Mouse (Mus musculus) megakaryocyte, embryonic 14.5 days (primary cell): ENCODE data around the gene Cpeb2.

Experiments used
- FLI1 ChIP-seq: IDR thresholded peaks from 2 replicates; pipeline ENCODE4 v1.6.1; 2012; ENCODE audit warnings: low read length, inconsistent platforms, mixed read lengths
- GATA1 ChIP-seq: IDR thresholded peaks from 3 replicates; pipeline ENCODE4 v1.6.1; 2012; ENCODE audit warnings: mixed read lengths, low read length, inconsistent platforms, borderline replicate concordance

DNA sequence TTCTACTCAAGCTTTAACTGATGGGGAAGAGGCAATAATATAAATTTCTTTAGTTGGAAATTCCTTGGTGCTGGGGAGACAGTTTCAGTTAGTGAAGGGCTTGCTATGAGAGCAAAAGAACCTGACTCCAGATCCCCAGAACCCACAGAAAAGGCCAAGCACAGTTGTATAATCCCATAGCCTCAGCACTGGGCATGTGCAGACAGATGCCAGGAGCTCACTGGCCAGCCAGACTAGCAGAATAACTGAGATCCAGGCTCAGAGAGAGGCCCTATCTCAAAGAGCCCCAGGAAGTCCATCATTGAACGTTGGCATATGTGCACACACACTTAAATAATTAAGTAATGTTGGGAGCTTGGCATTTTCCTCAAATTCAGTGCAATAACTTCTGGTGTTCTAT lies 70.5 kb downstream of the Cpeb2 start:
- TF ChIP-seq GATA1: no peak
- TF ChIP-seq FLI1: no peak
